Mouse (Mus musculus): ENCODE measurements around the gene Fam221a. TPM values are rescaled to one million over a fixed set of nuclear protein-coding genes. Genes with fewer than 3 reads are reported as not detected.

Gene Fam221a
- polyA plus RNA-seq (2015; fragmentation: Nextera tagmentation; extraction: Ambion mirVana) = 3.9 and 5.4 TPM in 2 replicates

GRCm38 (mm10) chr6:49367159-49368054 is at the start of gene Fam221a:
Gene Fam221a (plus strand): TSS chr6:49367739.
- peak; percentile 97 for ATAC-seq (replicated peaks; ENCODE audit: extremely low read depth, insufficient read depth, low FRiP score)
- H3K4me2 ChIP-seq (ENCODE audit: low read depth, low read length) = peak within 1 kb of the TSS; percentile 97
- 4% methylated on average over 47 of the region's 49 CpGs for WGBS

GRCm38 (mm10) chr6:49318966-49319594 is 48.5 kb upstream of the Fam221a start, which contains the start of gene Ccdc126:
Gene Ccdc126 (plus strand): TSS chr6:49319274.
- H3K27me3 ChIP-seq (ENCODE audit: control insufficient read depth, insufficient read depth, low read length) = no peaks in the 10 kb centered on the region
- peaks cover 13% of the 10 kb centered on the region for H3K4me1 ChIP-seq (ENCODE audit: control insufficient read depth, insufficient read depth, low read length)
- H3K4me3 ChIP-seq (ENCODE audit: low read length) = peak within 1 kb of the TSS; percentile 72
- H3K4me2 ChIP-seq (ENCODE audit: low read depth, low read length) = peak within 1 kb of the TSS; percentile 83
- H3K27ac ChIP-seq (ENCODE audit: low read length) = peak within 1 kb of the TSS; percentile 81
- no peaks in the 10 kb centered on the region for H3K36me3 ChIP-seq (ENCODE audit: control insufficient read depth, insufficient read depth)
- peak; percentile 99 for ATAC-seq (replicated peaks; ENCODE audit: extremely low read depth, insufficient read depth, low FRiP score)
- under 1% methylated on average over 47 of the region's 47 CpGs for WGBS
- H3K9ac ChIP-seq (ENCODE audit: low read length) = peak within 1 kb of the TSS; percentile 86
- no peaks in the 10 kb centered on the region for H3K9me3 ChIP-seq (replicated peaks; ENCODE audit: control insufficient read depth, low read length)

More at GRCm38 (mm10) chr6:49367159-49368054, at the start of gene Fam221a:
- peak within 1 kb of the TSS; percentile 75 for H3K27ac ChIP-seq (ENCODE audit: low read length)
- peak within 1 kb of the TSS; percentile 75 for H3K4me3 ChIP-seq (ENCODE audit: low read length)
- no peaks in the 10 kb centered on the region for H3K9me3 ChIP-seq (replicated peaks; ENCODE audit: control insufficient read depth, low read length)
- peaks cover 7% of the 10 kb centered on the region for H3K4me1 ChIP-seq (ENCODE audit: control insufficient read depth, insufficient read depth, low read length)
- H3K9ac ChIP-seq (ENCODE audit: low read length) = peak within 1 kb of the TSS; percentile 81
- H3K27me3 ChIP-seq (ENCODE audit: control insufficient read depth, insufficient read depth, low read length) = no peaks in the 10 kb centered on the region
- no peaks in the 10 kb centered on the region for H3K36me3 ChIP-seq (ENCODE audit: control insufficient read depth, insufficient read depth)

GRCm38 (mm10) chr6:49319595-49320315 is 47.8 kb upstream of the Fam221a start:
- no peaks in the 10 kb centered on the region for H3K36me3 ChIP-seq (ENCODE audit: control insufficient read depth, insufficient read depth)
- H3K9ac ChIP-seq (ENCODE audit: low read length) = peak overlapping the region; percentile 86
- WGBS = 9% methylated on average over 13 of the region's 13 CpGs
- H3K4me2 ChIP-seq (ENCODE audit: low read depth, low read length) = peak overlapping the region; percentile 83
- H3K4me1 ChIP-seq (ENCODE audit: control insufficient read depth, insufficient read depth, low read length) = peaks cover 13% of the 10 kb centered on the region
- H3K27ac ChIP-seq (ENCODE audit: low read length) = peak overlapping the region; percentile 81
- no peaks in the 10 kb centered on the region for H3K27me3 ChIP-seq (ENCODE audit: control insufficient read depth, insufficient read depth, low read length)
- no peaks in the 10 kb centered on the region for H3K9me3 ChIP-seq (replicated peaks; ENCODE audit: control insufficient read depth, low read length)
- peak overlapping the region; percentile 72 for H3K4me3 ChIP-seq (ENCODE audit: low read length)
- ATAC-seq (replicated peaks; ENCODE audit: extremely low read depth, insufficient read depth, low FRiP score) = 0 out of 2 replicates have a peak, but pooled peaks have one; percentile 3

- no peak overlapping the region for H3K9ac ChIP-seq (ENCODE audit: low read length)
- H3K9me3 ChIP-seq (replicated peaks; ENCODE audit: control insufficient read depth, low read length) = no peaks in the 10 kb centered on the region
- no peak overlapping the region for H3K4me3 ChIP-seq (ENCODE audit: low read length)
- no peaks in the 10 kb centered on the region for H3K36me3 ChIP-seq (ENCODE audit: control insufficient read depth, insufficient read depth)
- ATAC-seq (replicated peaks; ENCODE audit: extremely low read depth, insufficient read depth, low FRiP score) = no peak
- H3K4me1 ChIP-seq (ENCODE audit: control insufficient read depth, insufficient read depth, low read length) = peaks cover 13% of the 10 kb centered on the region
- no peak overlapping the region for H3K27ac ChIP-seq (ENCODE audit: low read length)
- H3K27me3 ChIP-seq (ENCODE audit: control insufficient read depth, insufficient read depth, low read length) = no peaks in the 10 kb centered on the region
- 69% methylated on average over 3 of the region's 3 CpGs for WGBS
- H3K4me2 ChIP-seq (ENCODE audit: low read depth, low read length) = no peak overlapping the region
Measured at GRCm38 (mm10) chr6:49321341-49321740, 46.2 kb upstream of the Fam221a start.

GRCm38 (mm10) chr6:49322056-49322455 is 45.5 kb upstream of the Fam221a start:
- no peaks in the 10 kb centered on the region for H3K9me3 ChIP-seq (replicated peaks; ENCODE audit: control insufficient read depth, low read length)
- H3K27me3 ChIP-seq (ENCODE audit: control insufficient read depth, insufficient read depth, low read length) = no peaks in the 10 kb centered on the region
- H3K27ac ChIP-seq (ENCODE audit: low read length) = no peak overlapping the region
- peaks cover 13% of the 10 kb centered on the region for H3K4me1 ChIP-seq (ENCODE audit: control insufficient read depth, insufficient read depth, low read length)
- ATAC-seq (replicated peaks; ENCODE audit: extremely low read depth, insufficient read depth, low FRiP score) = no peak
- no peaks in the 10 kb centered on the region for H3K36me3 ChIP-seq (ENCODE audit: control insufficient read depth, insufficient read depth)
- no peak overlapping the region for H3K9ac ChIP-seq (ENCODE audit: low read length)
- H3K4me3 ChIP-seq (ENCODE audit: low read length) = no peak overlapping the region
- no peak overlapping the region for H3K4me2 ChIP-seq (ENCODE audit: low read depth, low read length)

- Histone ChIP-seq H3K9ac (ENCODE audit: low read length) (no peak overlapping the region), H3K27me3 (ENCODE audit: control insufficient read depth, insufficient read depth, low read length) (no peaks in the 10 kb centered on the region), H3K4me3 (ENCODE audit: low read length) (no peak overlapping the region), H3K4me1 (ENCODE audit: control insufficient read depth, insufficient read depth, low read length) (peaks cover 13% of the 10 kb centered on the region), H3K27ac (ENCODE audit: low read length) (no peak overlapping the region), H3K9me3 (replicated peaks; ENCODE audit: control insufficient read depth, low read length) (no peaks in the 10 kb centered on the region), H3K36me3 (ENCODE audit: control insufficient read depth, insufficient read depth) (no peaks in the 10 kb centered on the region), H3K4me2 (ENCODE audit: low read depth, low read length) (no peak overlapping the region)
- ATAC-seq (replicated peaks; ENCODE audit: extremely low read depth, insufficient read depth, low FRiP score) = no peak
- WGBS = 50% methylated on average over 2 of the region's 2 CpGs
Measured at GRCm38 (mm10) chr6:49322986-49323385, 44.6 kb upstream of the Fam221a start.

- H3K27me3 ChIP-seq (ENCODE audit: control insufficient read depth, insufficient read depth, low read length) = no peaks in the 10 kb centered on the region
- no peak overlapping the region for H3K4me3 ChIP-seq (ENCODE audit: low read length)
- H3K9ac ChIP-seq (ENCODE audit: low read length) = no peak overlapping the region
- WGBS = 75% methylated on average over 2 of the region's 2 CpGs
- H3K4me1 ChIP-seq (ENCODE audit: control insufficient read depth, insufficient read depth, low read length) = peaks cover 13% of the 10 kb centered on the region
- no peaks in the 10 kb centered on the region for H3K9me3 ChIP-seq (replicated peaks; ENCODE audit: control insufficient read depth, low read length)
- H3K27ac ChIP-seq (ENCODE audit: low read length) = no peak overlapping the region
- H3K36me3 ChIP-seq (ENCODE audit: control insufficient read depth, insufficient read depth) = no peaks in the 10 kb centered on the region
- H3K4me2 ChIP-seq (ENCODE audit: low read depth, low read length) = no peak overlapping the region
- no peak for ATAC-seq (replicated peaks; ENCODE audit: extremely low read depth, insufficient read depth, low FRiP score)
Measured at GRCm38 (mm10) chr6:49324528-49324927, 43.0 kb upstream of the Fam221a start.

- Histone ChIP-seq H3K4me2 (ENCODE audit: low read depth, low read length) (no peak overlapping the region), H3K4me1 (ENCODE audit: control insufficient read depth, insufficient read depth, low read length) (peaks cover 8% of the 10 kb centered on the region), H3K36me3 (ENCODE audit: control insufficient read depth, insufficient read depth) (no peaks in the 10 kb centered on the region), H3K27ac (ENCODE audit: low read length) (no peak overlapping the region), H3K27me3 (ENCODE audit: control insufficient read depth, insufficient read depth, low read length) (no peaks in the 10 kb centered on the region), H3K9me3 (replicated peaks; ENCODE audit: control insufficient read depth, low read length) (no peaks in the 10 kb centered on the region), H3K4me3 (ENCODE audit: low read length) (no peak overlapping the region), H3K9ac (ENCODE audit: low read length) (no peak overlapping the region)
- no peak for ATAC-seq (replicated peaks; ENCODE audit: extremely low read depth, insufficient read depth, low FRiP score)
- 65% methylated on average over 1 of the region's 1 CpGs for WGBS
Measured at GRCm38 (mm10) chr6:49325294-49325693, 42.2 kb upstream of the Fam221a start.
